11 mouse cellular contexts compared by ENCODE assay signal in genomic region chr13:97208112-97208478, GRCm38 (mm10). TPM values are rescaled to one million over a fixed set of nuclear protein-coding genes. Genes with fewer than 3 reads are reported as not detected.
DNase-seq lines count a peak whose midpoint lies in the region; ATAC-seq and TF ChIP-seq lines count a peak whose summit lies in the region.
"Had no signal": no experiment of that assay in that cellular context is flagged by ENCODE, and none has a peak within 500 bp of the region (broad histone marks: within the 10 kb centered on the region; RNA-seq: fewer than 3 reads in every experiment).

No protein-coding gene starts in this region.

- H3K4me1 ChIP-seq in ES-E14 (ENCODE audit: control insufficient read depth in 2 of 2, insufficient read depth in 2 of 2, low read length in 2 of 2, poor library complexity in 1 of 2): peaks cover 4 to 9% of the 10 kb centered on the region in 2 experiments; a peak in 2 of 4 replicates
- no peaks in the 10 kb centered on the region for H3K4me1 ChIP-seq in lung, postnatal 0 days (ENCODE audit: insufficient read depth, low read depth, low read length)
- peaks cover 17% of the 10 kb centered on the region; the same call in 1 of the 2 replicates for H3K4me1 ChIP-seq in spleen, adult 2 months (ENCODE audit: control insufficient read depth, insufficient read depth, insufficient read length)
- no peaks in the 10 kb centered on the region for H3K4me1 ChIP-seq in forebrain, embryonic 11.5 days (replicated peaks; ENCODE audit: control insufficient read depth, insufficient read depth, low read length)
- H3K4me1 ChIP-seq in hindbrain, embryonic 13.5 days (replicated peaks): peaks cover 4% of the 10 kb centered on the region; the same call in 1 of the 2 replicates
- H3K4me1 ChIP-seq in kidney, embryonic 14.5 days (ENCODE audit: control insufficient read depth, insufficient read depth, low read length): no peaks in the 10 kb centered on the region

- no peak overlapping the region for H3K4me2 ChIP-seq in lung, postnatal 0 days (replicated peaks; ENCODE audit: low read depth, low read length)
- no peak overlapping the region for H3K4me2 ChIP-seq in forebrain, embryonic 11.5 days (ENCODE audit: low read depth, low read length, severe bottlenecking)
- no peak overlapping the region for H3K4me2 ChIP-seq in hindbrain, embryonic 13.5 days
- H3K4me2 ChIP-seq in kidney, embryonic 14.5 days (replicated peaks; ENCODE audit: low read depth, low read length): no peak overlapping the region

- H3K36me3 ChIP-seq in ES-E14 (ENCODE audit: control insufficient read depth, insufficient read depth, low read length, poor library complexity, severe bottlenecking): no peaks in the 10 kb centered on the region
- H3K36me3 ChIP-seq in lung, postnatal 0 days (ENCODE audit: insufficient read depth, low read length): no peaks in the 10 kb centered on the region
- no peaks in the 10 kb centered on the region for H3K36me3 ChIP-seq in spleen, adult 2 months (ENCODE audit: control insufficient read depth, insufficient read depth, low read length)
- no peaks in the 10 kb centered on the region for H3K36me3 ChIP-seq in forebrain, embryonic 11.5 days (ENCODE audit: control insufficient read depth, insufficient read depth, low read length)
- no peaks in the 10 kb centered on the region for H3K36me3 ChIP-seq in hindbrain, embryonic 13.5 days
- no peaks in the 10 kb centered on the region for H3K36me3 ChIP-seq in kidney, embryonic 14.5 days (ENCODE audit: control insufficient read depth, insufficient read depth, low read length)

- peak overlapping the region; percentile 67 for H3K27ac ChIP-seq in ES-E14 (ENCODE audit: insufficient read depth, low read depth, low read length, poor library complexity, severe bottlenecking)
- H3K27ac ChIP-seq in lung, postnatal 0 days (ENCODE audit: low read length): no peak overlapping the region
- peak overlapping the region; percentile 94 for H3K27ac ChIP-seq in spleen, adult 2 months (ENCODE audit: insufficient read depth, low read length)
- H3K27ac ChIP-seq in forebrain, embryonic 11.5 days (ENCODE audit: low read depth, low read length): no peak overlapping the region
- no peak overlapping the region for H3K27ac ChIP-seq in hindbrain, embryonic 13.5 days
- H3K27ac ChIP-seq in kidney, embryonic 14.5 days (ENCODE audit: low read depth, low read length): no peak overlapping the region
- H3K27ac ChIP-seq: liver, embryonic 14.5 days had no signal

- TF ChIP-seq POLR2A in spleen, adult 2 months (IDR thresholded peaks at IDR 0.05; ENCODE audit: low read depth, low read length): no peak; the same call in 1 of the 2 replicates

- H3K9me3 ChIP-seq in ES-E14 (ENCODE audit: control insufficient read depth, insufficient read depth, low read depth, low read length): no peaks in the 10 kb centered on the region
- no peaks in the 10 kb centered on the region for H3K9me3 ChIP-seq in lung, postnatal 0 days (ENCODE audit: low read length)
- no peaks in the 10 kb centered on the region for H3K9me3 ChIP-seq in forebrain, embryonic 11.5 days (ENCODE audit: control insufficient read depth, low read length)
- no peaks in the 10 kb centered on the region for H3K9me3 ChIP-seq in hindbrain, embryonic 13.5 days
- H3K9me3 ChIP-seq in kidney, embryonic 14.5 days (ENCODE audit: control insufficient read depth, low read length): no peaks in the 10 kb centered on the region

- H3K4me3 ChIP-seq in ES-E14 (ENCODE audit: insufficient read depth in 1 of 2, low read depth in 1 of 2, low read length in 2 of 2, poor library complexity in 1 of 2, severe bottlenecking in 1 of 2): peak overlapping the region in 1 of 2 experiments; percentile 37; a peak in 2 of 4 replicates
- H3K4me3 ChIP-seq in lung, postnatal 0 days (ENCODE audit: low read depth, low read length): no peak overlapping the region
- 0 out of 2 replicates have a peak overlapping the region, but pooled peaks have one; percentile 20 for H3K4me3 ChIP-seq in spleen, adult 2 months (ENCODE audit: extremely low read depth, insufficient read depth, insufficient read length)
- H3K4me3 ChIP-seq in forebrain, embryonic 11.5 days (ENCODE audit: low read depth, low read length): no peak overlapping the region
- no peak overlapping the region for H3K4me3 ChIP-seq in hindbrain, embryonic 13.5 days
- H3K4me3 ChIP-seq in kidney, embryonic 14.5 days (ENCODE audit: low read length): no peak overlapping the region
- H3K4me3 ChIP-seq: myocyte had no signal

- H3K27me3 ChIP-seq in lung, postnatal 0 days (replicated peaks; ENCODE audit: insufficient read depth, low read length): no peaks in the 10 kb centered on the region
- no peaks in the 10 kb centered on the region for H3K27me3 ChIP-seq in spleen, adult 2 months (ENCODE audit: control insufficient read depth, insufficient read depth, low read length)
- H3K27me3 ChIP-seq in forebrain, embryonic 11.5 days (ENCODE audit: control insufficient read depth, insufficient read depth, low read length): no peaks in the 10 kb centered on the region
- no peaks in the 10 kb centered on the region for H3K27me3 ChIP-seq in hindbrain, embryonic 13.5 days
- H3K27me3 ChIP-seq in kidney, embryonic 14.5 days (ENCODE audit: control insufficient read depth, insufficient read depth, low read length): no peaks in the 10 kb centered on the region

- no peak for TF ChIP-seq EP300 in lung, postnatal 0 days (IDR thresholded peaks at IDR 0.05)

- in situ Hi-C loops in ES-E14 (cut with MboI; ENCODE audit: low sequenced_read_pairs in 2 of 2, unreplicated experiment in 2 of 2): no loop called here

- WGBS in lung, postnatal 0 days: 41% methylated on average over 7 of the region's 7 CpGs
- WGBS in spleen, adult 2 months: 13% methylated on average over 7 of the region's 7 CpGs
- WGBS in forebrain, embryonic 11.5 days: 63% methylated on average over 7 of the region's 7 CpGs
- 61% methylated on average over 7 of the region's 7 CpGs for WGBS in hindbrain, embryonic 13.5 days
- 53% methylated on average over 7 of the region's 7 CpGs for WGBS in kidney, embryonic 14.5 days

- H3K9ac ChIP-seq in ES-E14 (ENCODE audit: insufficient read depth, low read depth, low read length, poor library complexity, severe bottlenecking): no peak overlapping the region
- no peak overlapping the region for H3K9ac ChIP-seq in lung, postnatal 0 days (replicated peaks; ENCODE audit: low read depth)
- H3K9ac ChIP-seq in forebrain, embryonic 11.5 days (ENCODE audit: low read length): no peak overlapping the region
- no peak overlapping the region for H3K9ac ChIP-seq in hindbrain, embryonic 13.5 days
- H3K9ac ChIP-seq in kidney, embryonic 14.5 days (ENCODE audit: low read depth, low read length): no peak overlapping the region
- H3K9ac ChIP-seq: liver, embryonic 14.5 days had no signal

- no peak for TF ChIP-seq CTCF in lung, postnatal 0 days (IDR thresholded peaks at IDR 0.05)
- TF ChIP-seq CTCF in spleen, adult 2 months (IDR thresholded peaks at IDR 0.05; ENCODE audit: extremely low read depth, insufficient read depth, insufficient read length, insufficient replicate concordance): no peak

- DNase-seq in ES-E14 (ENCODE audit: low read depth, low spot score): no peak
- DNase-seq in lung, postnatal 0 days (ENCODE audit: low spot score): peak; percentile 39
- DNase-seq in spleen, adult 2 months (ENCODE audit: low read depth in 1 of 2, low spot score in 2 of 2): peak; percentile 63 to 70
- DNase-seq in forebrain, embryonic 11.5 days (ENCODE audit: low spot score): no peak
- DNase-seq in kidney, postnatal 10 days: no peak
- DNase-seq: adrenal gland, postnatal 10 days had no signal

- peak; percentile 92 for ATAC-seq in CD4-positive, CD25-positive, alpha-beta regulatory T cell, adult 4 months
- no peak for ATAC-seq in lung, postnatal 0 days
- no peak for ATAC-seq in forebrain, embryonic 11.5 days (replicated peaks; ENCODE audit: low FRiP score)
- ATAC-seq in hindbrain, embryonic 13.5 days (ENCODE audit: low FRiP score): no peak
- ATAC-seq in kidney, embryonic 14.5 days (ENCODE audit: low FRiP score, low TSS enrichment): no peak

TF ChIP-seq in ES-E14, 5 proteins besides CTCF, POLR2A, EP300 and RAD21:
- no peak for TF ChIP-seq MAFK (IDR thresholded peaks at IDR 0.05; ENCODE audit: insufficient read depth, low read depth, low read length)
- no peak for TF ChIP-seq HCFC1 (IDR thresholded peaks at IDR 0.05; ENCODE audit: borderline replicate concordance, insufficient read depth, low read length)
- no peak for TF ChIP-seq CHD2 (IDR thresholded peaks at IDR 0.05; ENCODE audit: low read depth, low read length)
- TF ChIP-seq ZNF384 (IDR thresholded peaks at IDR 0.05; ENCODE audit: low read depth, low read length): no peak
- no peak for TF ChIP-seq ZC3H11A (IDR thresholded peaks at IDR 0.05; ENCODE audit: borderline replicate concordance, low read depth, low read length)

RNA-seq across cellular contexts. Expression of gene Hexb, which starts 9.9 kb away (rescaled TPM):
- polyA plus RNA-seq in CD4-positive, CD25-positive, alpha-beta regulatory T cell, adult 4 months (2017; shearing (Covaris generic)): 10 to 100 TPM; 65.3 to 71.7 TPM
- 82.5 and 144 TPM in 2 replicates for total RNA-seq in ES-E14 (2012; rRNA removed)
- polyA plus RNA-seq in lung, postnatal 0 days (2015; fragmentation: Nextera tagmentation; extraction: Ambion mirVana): 23.6 and 26.6 TPM in 2 replicates
- polyA plus RNA-seq in spleen, adult 2 months (2012; rRNA removed): 97.1 and 134 TPM in 2 replicates
- polyA plus RNA-seq in forebrain, embryonic 11.5 days (2014; fragmentation: Nextera tagmentation; extraction: Ambion mirVana): 20.3 and 22.2 TPM in 2 replicates
- 37.3 and 40.1 TPM in 2 replicates for polyA plus RNA-seq in hindbrain, embryonic 13.5 days (2015; fragmentation: Nextera tagmentation; extraction: Ambion mirVana)
- polyA plus RNA-seq in kidney, embryonic 14.5 days (2014; fragmentation: Nextera tagmentation; extraction: Ambion mirVana): 25.3 and 31.3 TPM in 2 replicates

RNA-seq across cellular contexts. Expression of gene Enc1, which starts 32.8 kb away (rescaled TPM):
- polyA plus RNA-seq in CD4-positive, CD25-positive, alpha-beta regulatory T cell, adult 4 months (2017; shearing (Covaris generic)): 1 to 10 TPM; 2.8 to 3.5 TPM
- total RNA-seq in ES-E14 (2012; rRNA removed): 63.1 and 73.6 TPM in 2 replicates
- polyA plus RNA-seq in lung, postnatal 0 days (2015; fragmentation: Nextera tagmentation; extraction: Ambion mirVana): 2.6 and 4.0 TPM in 2 replicates
- 4.4 and 5.1 TPM in 2 replicates for polyA plus RNA-seq in spleen, adult 2 months (2012; rRNA removed)
- 17.9 and 20.8 TPM in 2 replicates for polyA plus RNA-seq in forebrain, embryonic 11.5 days (2014; fragmentation: Nextera tagmentation; extraction: Ambion mirVana)
- polyA plus RNA-seq in hindbrain, embryonic 13.5 days (2015; fragmentation: Nextera tagmentation; extraction: Ambion mirVana): 59.2 and 62.1 TPM in 2 replicates
- polyA plus RNA-seq in kidney, embryonic 14.5 days (2014; fragmentation: Nextera tagmentation; extraction: Ambion mirVana): 14.2 and 14.6 TPM in 2 replicates

Comparison
In these comparisons a context has a peak if more than half of its experiments do, and no peak if none do; other contexts are left out.
1. DNase-seq: peak in lung, postnatal 0 days (single experiment) and spleen, adult 2 months (2 of 2); none in ES-E14 (single experiment), forebrain, embryonic 11.5 days (single experiment) and kidney, postnatal 10 days (single experiment).
2. H3K27ac ChIP-seq: peak in ES-E14 (single experiment) and spleen, adult 2 months (single experiment); none in lung, postnatal 0 days (single experiment), forebrain, embryonic 11.5 days (single experiment), hindbrain, embryonic 13.5 days (single experiment) and kidney, embryonic 14.5 days (single experiment).